Mouse (Mus musculus) neural tube, embryonic 13.5 days (tissue): ENCODE data around the gene Gm4763. TPM values are rescaled to one million over a fixed set of nuclear protein-coding genes. Genes with fewer than 3 reads are reported as not detected.
"Not testable (repeated sequence)": the region's sequence is repeated elsewhere in the genome, so short reads cannot be mapped to it uniquely, and the experiment has no call there.

Experiments used
- ATAC-seq: fragments of 200-750 bp; cut with Nextera tagmentation; 2 replicates; pipeline ENCODE4 v1.8.0; 2017; ENCODE audit warnings: low read depth, mild to moderate bottlenecking, moderate TSS enrichment, moderate library complexity
- H3K27ac ChIP-seq: fragments of 300-500 bp; sonication (generic); replicated peaks from 2 replicates; pipeline ENCODE4 v1.5.1; 2015; ENCODE audit warnings: moderate library complexity, mild to moderate bottlenecking, inconsistent platforms
- H3K27me3 ChIP-seq: fragments of 300-500 bp; sonication (generic); 2 replicates; pipeline ENCODE4 v1.6.1; 2015; ENCODE audit warnings: mild to moderate bottlenecking, inconsistent platforms
- H3K36me3 ChIP-seq: fragments of 300-500 bp; sonication (generic); 2 replicates; pipeline ENCODE4 v1.6.1; 2015; ENCODE audit warnings: mild to moderate bottlenecking, inconsistent platforms
- H3K4me1 ChIP-seq: fragments of 300-500 bp; sonication (generic); replicated peaks from 2 replicates; pipeline ENCODE4 v1.6.1; 2015; ENCODE audit warnings: inconsistent platforms
- H3K4me2 ChIP-seq: fragments of 300-500 bp; sonication (generic); 2 replicates; pipeline ENCODE4 v1.6.1; 2015; ENCODE audit warnings: inconsistent platforms, mild to moderate bottlenecking, moderate library complexity
- H3K4me3 ChIP-seq: fragments of 300-500 bp; sonication (generic); 2 replicates; pipeline ENCODE4 v1.5.1; 2015; ENCODE audit warnings: mild to moderate bottlenecking, inconsistent platforms
- H3K9ac ChIP-seq: fragments of 300-500 bp; sonication (generic); 2 replicates; pipeline ENCODE4 v1.6.1; 2015; ENCODE audit warnings: moderate library complexity, mild to moderate bottlenecking, inconsistent platforms
- H3K9me3 ChIP-seq: fragments of 300-500 bp; sonication (generic); 2 replicates; pipeline ENCODE4 v1.6.1; 2016; ENCODE audit warnings: inconsistent platforms
- WGBS: fragments of 180-500 bp; shearing (Covaris S2); methylation state at CpG from one replicate; pipeline ENCODE4 v1.1.7; 2015; 5-methylcytosine and 5-hydroxymethylcytosine counted together
- polyA plus RNA-seq: library from polyadenylated mRNA; unstranded; fragments of >200 nt; fragmentation: Nextera tagmentation; extraction: Ambion mirVana; gene quantifications from 2 replicates; pipeline ENCODE4 v1.2.1, GENCODE M21; 2015

Gm4763 gene
- polyA plus RNA-seq, 1 experiment from 2014 or later, result not detected

GRCm38 (mm10) chr7:24708832-24709292 lies 17.8 kb downstream of the Gm4763 start, which contains the start of gene BC049730:
BC049730 (plus strand) TSS chr7:24709242.
- Histone ChIP-seq H3K4me2 (no peak within 1 kb of the TSS), H3K27me3 (no peaks in the 10 kb centered on the region), H3K9me3 (no peaks in the 10 kb centered on the region), H3K27ac (no peak within 1 kb of the TSS), H3K36me3 (no peaks in the 10 kb centered on the region), H3K9ac (no peak within 1 kb of the TSS), H3K4me1 (no peaks in the 10 kb centered on the region), H3K4me3 (no peak within 1 kb of the TSS)
- 93% methylated on average over 14 of the region's 14 CpGs for WGBS
- ATAC-seq, result no peak

GRCm38 (mm10) chr7:24702841-24703240 lies 23.9 kb downstream of the Gm4763 start:
- 83% methylated on average over 9 of the region's 9 CpGs for WGBS
- ATAC-seq, result not testable (repeated sequence)

GRCm38 (mm10) chr7:24697891-24698290 lies 28.8 kb downstream of the Gm4763 start:
- not testable (repeated sequence) for H3K36me3 ChIP-seq, H3K27me3 ChIP-seq, H3K9me3 ChIP-seq, ATAC-seq, H3K4me3 ChIP-seq, H3K4me2 ChIP-seq, H3K9ac ChIP-seq, H3K27ac ChIP-seq, H3K4me1 ChIP-seq
- 89% methylated on average over 4 of the region's 4 CpGs for WGBS

More at GRCm38 (mm10) chr7:24702841-24703240, 23.9 kb downstream of the Gm4763 start:
- not testable (repeated sequence) for H3K9ac ChIP-seq, H3K9me3 ChIP-seq, H3K4me2 ChIP-seq, H3K27ac ChIP-seq, H3K27me3 ChIP-seq, H3K36me3 ChIP-seq, H3K4me1 ChIP-seq, H3K4me3 ChIP-seq

GRCm38 (mm10) chr7:24692693-24693092 lies 34.0 kb downstream of the Gm4763 start:
- not testable (repeated sequence) for ATAC-seq, H3K36me3 ChIP-seq, H3K9me3 ChIP-seq, H3K27me3 ChIP-seq, H3K27ac ChIP-seq, H3K4me3 ChIP-seq, H3K4me2 ChIP-seq, H3K9ac ChIP-seq, H3K4me1 ChIP-seq
- 89% methylated on average over 3 of the region's 3 CpGs for WGBS

GRCm38 (mm10) chr7:24687519-24687918 lies 39.2 kb downstream of the Gm4763 start:
- H3K27me3 ChIP-seq, H3K9ac ChIP-seq, ATAC-seq, H3K4me2 ChIP-seq, H3K36me3 ChIP-seq, H3K9me3 ChIP-seq, H3K4me3 ChIP-seq, H3K27ac ChIP-seq, H3K4me1 ChIP-seq: not testable (repeated sequence)
- 91% methylated on average over 10 of the region's 10 CpGs for WGBS

- not testable (repeated sequence) for H3K4me1 ChIP-seq, H3K27ac ChIP-seq, H3K4me2 ChIP-seq, H3K9ac ChIP-seq, ATAC-seq, H3K27me3 ChIP-seq, H3K4me3 ChIP-seq, H3K36me3 ChIP-seq, H3K9me3 ChIP-seq
- WGBS, result 74% methylated on average over 7 of the region's 7 CpGs
Observed at GRCm38 (mm10) chr7:24684121-24684520, 42.6 kb downstream of the Gm4763 start.

- Histone ChIP-seq H3K27ac (no peak within 1 kb of the TSS), H3K4me1 (no peaks in the 10 kb centered on the region), H3K9me3 (no peaks in the 10 kb centered on the region), H3K36me3 (no peaks in the 10 kb centered on the region), H3K9ac (no peak within 1 kb of the TSS), H3K4me2 (no peak within 1 kb of the TSS), H3K4me3 (no peak within 1 kb of the TSS), H3K27me3 (no peaks in the 10 kb centered on the region)
- 89% methylated on average over 9 of the region's 9 CpGs for WGBS
- no peak for ATAC-seq
Observed at GRCm38 (mm10) chr7:24676575-24676974, 50.1 kb downstream of the Gm4763 start, which contains the start of gene Tex101. Tex101 (minus strand) TSS chr7:24676675.

- no peaks in the 10 kb centered on the region for H3K9me3 ChIP-seq
- no peaks in the 10 kb centered on the region for H3K36me3 ChIP-seq
- H3K4me2 ChIP-seq, result no peak overlapping the region
- 89% methylated on average over 23 of the region's 23 CpGs for WGBS
- H3K27ac ChIP-seq, result no peak overlapping the region
- no peak for ATAC-seq
- no peaks in the 10 kb centered on the region for H3K4me1 ChIP-seq
- no peak overlapping the region for H3K9ac ChIP-seq
- no peaks in the 10 kb centered on the region for H3K27me3 ChIP-seq
- no peak overlapping the region for H3K4me3 ChIP-seq
Observed at GRCm38 (mm10) chr7:24671944-24672439, 54.7 kb downstream of the Gm4763 start.

Other genes with a start within 250 kb of the Gm4763 start
- gene Cadm4, start 244.9 kb downstream of the Gm4763 start, polyA plus RNA-seq, result 56.3 and 71.3 TPM in 2 replicates
- 243 and 251 TPM in 2 replicates for gene Zfp428, start 219.9 kb downstream of the Gm4763 start, polyA plus RNA-seq
- 1.1 and 1.5 TPM in 2 replicates for gene AC161166.1, start 214.5 kb downstream of the Gm4763 start, polyA plus RNA-seq
- gene Irgq, start 196.2 kb downstream of the Gm4763 start, polyA plus RNA-seq, result 20.9 and 21.2 TPM in 2 replicates
- not detected in 2 replicates for gene Pinlyp, start 180.8 kb downstream of the Gm4763 start, polyA plus RNA-seq
- gene Xrcc1, start 180.6 kb downstream of the Gm4763 start, polyA plus RNA-seq, result 66.3 and 79.2 TPM in 2 replicates
- 18.1 and 21.9 TPM in 2 replicates for gene Ethe1, start 139.4 kb downstream of the Gm4763 start, polyA plus RNA-seq
- gene Zfp575, start 139.3 kb downstream of the Gm4763 start, polyA plus RNA-seq, result 7.7 and 8.4 TPM in 2 replicates
- gene Phldb3, start 116.1 kb downstream of the Gm4763 start, polyA plus RNA-seq, result not detected in 2 replicates
- gene Lypd3, start 90.4 kb downstream of the Gm4763 start, polyA plus RNA-seq, result 0.22 and 0.23 TPM in 2 replicates
- not detected in 2 replicates for gene Tex101, start 50.2 kb downstream of the Gm4763 start, polyA plus RNA-seq
- not detected in 2 replicates for gene BC049730, start 17.7 kb downstream of the Gm4763 start, polyA plus RNA-seq
- gene Cd177, start 33.4 kb upstream of the Gm4763 start, polyA plus RNA-seq, result 0.21 and 0.33 TPM in 2 replicates
- 0.52 TPM in 1 of 2 replicates, not detected in the other for gene Ceacam10, start 50.3 kb upstream of the Gm4763 start, polyA plus RNA-seq
- 35.5 and 48.2 TPM in 2 replicates for gene Gm9844, start 135.3 kb upstream of the Gm4763 start, polyA plus RNA-seq
- not detected in 2 replicates for gene Lypd4, start 143.0 kb upstream of the Gm4763 start, polyA plus RNA-seq
- gene Dmrtc2, start 143.1 kb upstream of the Gm4763 start, polyA plus RNA-seq, result not detected in 2 replicates
- 1,220 and 1,295 TPM in 2 replicates for gene Rps19, start 157.5 kb upstream of the Gm4763 start, polyA plus RNA-seq
- gene Cd79a, start 170.5 kb upstream of the Gm4763 start, polyA plus RNA-seq, result 0.31 and 0.33 TPM in 2 replicates
- gene Arhgef1, start 176.0 kb upstream of the Gm4763 start, polyA plus RNA-seq, result 61.9 and 63.8 TPM in 2 replicates
- 1.0 and 1.2 TPM in 2 replicates for gene Gm4881, start 217.6 kb upstream of the Gm4763 start, polyA plus RNA-seq
- gene Rabac1, start 245.8 kb upstream of the Gm4763 start, polyA plus RNA-seq, result 255 and 276 TPM in 2 replicates